Mouse (Mus musculus): ENCODE measurements at regions not wholly inside any gene's neighbourhood (a gene's known extent, or its start where the extent isn't known, plus 50 kb on each side); places are given as distances from the start of the nearest gene placed in this dataset.

DNA sequence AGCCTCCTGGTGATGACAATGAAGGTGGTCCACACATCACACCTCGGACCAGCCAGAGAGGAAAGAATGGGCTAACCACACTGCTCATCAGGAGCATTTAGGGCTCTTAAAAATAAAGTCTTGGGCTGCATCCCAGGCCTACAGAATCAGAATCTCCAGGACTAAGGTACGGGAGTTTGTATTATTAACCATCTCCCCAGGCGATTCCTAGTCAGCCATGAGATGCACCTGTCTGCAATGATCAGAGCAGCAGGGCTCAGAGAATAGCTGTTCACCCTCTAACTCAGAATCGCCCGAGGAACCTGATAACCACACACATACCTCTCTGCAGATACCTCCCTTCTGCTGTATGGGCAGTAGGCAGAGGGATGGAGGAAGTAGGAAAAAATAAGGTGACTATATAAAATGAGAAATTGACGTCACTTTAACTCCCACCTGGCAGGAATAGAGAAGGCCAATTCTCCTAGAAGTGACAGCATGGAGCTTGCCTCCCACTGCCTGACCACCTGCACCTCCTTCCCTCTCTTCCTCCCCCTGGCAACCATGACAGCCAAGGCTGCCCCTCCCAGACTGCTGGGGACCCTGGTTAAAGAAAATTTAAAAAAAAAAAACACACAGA, 401.5 kb upstream of the Rps6ka3 start:
- peak; percentile 99 for ATAC-seq (ENCODE audit: insufficient number of reproducible peaks, low FRiP score, low TSS enrichment)

GRCm38 (mm10) chrX:158813811-158814210, 396.3 kb upstream of the Rps6ka3 start:
- peak; percentile 98 for ATAC-seq (ENCODE audit: insufficient number of reproducible peaks, low FRiP score, low TSS enrichment)

DNA sequence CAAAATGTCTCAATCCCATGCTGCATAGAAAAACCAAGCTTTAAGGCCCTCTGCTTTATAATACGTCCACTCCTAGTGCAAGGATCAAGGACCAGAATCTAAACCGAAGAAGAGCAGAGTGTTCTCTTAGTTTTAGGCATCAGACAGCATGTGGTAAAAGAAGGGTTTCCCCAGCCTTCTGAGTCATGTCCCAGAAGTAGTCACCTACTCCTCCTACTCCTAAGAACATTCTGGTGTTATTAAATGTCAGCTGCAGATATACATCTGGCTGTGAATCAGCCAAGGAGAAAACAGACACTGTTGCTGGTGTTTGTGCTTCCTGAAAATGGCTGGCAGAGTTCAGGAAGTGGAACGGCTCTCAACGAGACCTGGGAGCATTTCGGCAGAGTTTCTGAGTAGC, 372.6 kb upstream of the Rps6ka3 start:
- no peak for ATAC-seq (ENCODE audit: insufficient number of reproducible peaks, low FRiP score, low TSS enrichment)

DNA sequence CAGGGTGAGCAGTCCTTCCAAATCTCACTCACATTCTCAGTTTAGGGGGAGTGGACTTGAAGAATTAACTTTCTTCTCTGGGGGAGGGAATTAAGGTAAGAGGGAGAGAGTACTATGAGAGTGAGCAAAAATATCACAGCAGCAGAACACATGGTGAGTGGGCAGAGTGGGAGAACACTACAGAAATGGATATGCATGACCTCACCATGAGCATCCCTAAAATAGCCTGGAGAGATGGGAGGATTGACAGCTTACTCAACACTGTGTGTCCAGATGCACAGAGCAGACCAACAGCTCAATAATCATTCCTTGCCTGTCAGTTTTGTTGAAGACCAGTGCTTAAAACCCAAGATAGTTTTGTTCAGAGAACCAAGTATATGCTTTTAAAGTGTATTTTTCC, 357.8 kb upstream of the Rps6ka3 start:
- ATAC-seq (ENCODE audit: insufficient number of reproducible peaks, low FRiP score, low TSS enrichment), result no peak

All from cerebellum, adult (tissue).